Mouse (Mus musculus) layer of hippocampus, adult 2 months (tissue): Measurements from ENCODE around the gene Rps6kc1. TPM values are rescaled to one million over a fixed set of nuclear protein-coding genes. Genes with fewer than 3 reads are reported as not detected.

Experiments
- DNase-seq, 2 experiments: peaks; one replicate each; pipeline ENCODE4 v3.0.0; 2022; ENCODE audit warnings: low spot score in 2 of 2
- H3K27ac ChIP-seq: fragments of 200-600 bp; 2 replicates; pipeline ENCODE4 v1.8.1; 2022
- H3K4me3 ChIP-seq: fragments of 200-600 bp; 2 replicates; pipeline ENCODE4 v1.8.1; 2022; ENCODE audit warnings: mild to moderate bottlenecking
- CTCF ChIP-seq: fragments of 200-600 bp; conservative IDR thresholded peaks from 2 replicates; pipeline ENCODE4 v1.8.1; 2022; ENCODE audit warnings: antibody characterized with exemption, mild to moderate bottlenecking, moderate library complexity
- total RNA-seq, 2 experiments: library from RNA; stranded (reverse); gene quantifications; 2 replicates each; pipeline ENCODE4 v1.2.3; 2021

Gene Rps6kc1
- total RNA-seq, 2 experiments from 2014 or later, result 83.7 to 85.8 TPM

- no peak overlapping the region for H3K4me3 ChIP-seq
Measured at GRCm38 (mm10) chr1:190766800-190767199, 144.8 kb downstream of the Rps6kc1 start.

DNA sequence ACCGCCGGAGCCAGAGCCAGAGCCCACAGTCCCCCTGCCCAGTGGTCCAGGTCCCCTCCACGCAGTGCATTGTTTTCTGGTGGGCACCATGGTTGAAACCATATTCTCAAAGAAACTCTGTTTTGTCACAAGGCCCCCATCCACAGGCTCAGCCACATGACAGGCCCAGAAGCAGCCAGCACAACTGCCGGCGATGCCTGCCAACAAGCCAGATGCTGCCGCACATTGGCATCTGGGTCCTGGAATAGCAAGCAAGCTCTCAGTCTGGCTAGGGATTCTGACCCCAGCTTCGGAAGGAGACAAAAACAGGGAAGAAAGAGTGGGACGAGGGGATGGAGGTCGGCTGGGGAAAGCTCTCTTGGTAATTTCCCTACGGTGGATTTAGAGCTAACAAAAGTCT lies 147.8 kb downstream of the Rps6kc1 start:
- H3K4me3 ChIP-seq, result no peak overlapping the region
- TF ChIP-seq CTCF, result no peak
- DNase-seq, result peak; percentile 31 to 34
- peak overlapping the region; percentile 40; the same call in 1 of the 2 replicates for H3K27ac ChIP-seq

More at GRCm38 (mm10) chr1:190766800-190767199, 144.8 kb downstream of the Rps6kc1 start:
- no peak for TF ChIP-seq CTCF
- H3K27ac ChIP-seq, result no peak overlapping the region
- DNase-seq, result no peak

GRCm38 (mm10) chr1:190761786-190762185 lies 149.8 kb downstream of the Rps6kc1 start:
- no peak overlapping the region for H3K4me3 ChIP-seq
- no peak overlapping the region for H3K27ac ChIP-seq
- peak; percentile 66 for TF ChIP-seq CTCF
- peak in 1 of 2 experiments; percentile 10 for DNase-seq

- TF ChIP-seq CTCF, result no peak
- DNase-seq, result no peak
- no peak overlapping the region for H3K27ac ChIP-seq
- no peak overlapping the region for H3K4me3 ChIP-seq
Measured at GRCm38 (mm10) chr1:190757899-190758298, 153.7 kb downstream of the Rps6kc1 start.

DNA sequence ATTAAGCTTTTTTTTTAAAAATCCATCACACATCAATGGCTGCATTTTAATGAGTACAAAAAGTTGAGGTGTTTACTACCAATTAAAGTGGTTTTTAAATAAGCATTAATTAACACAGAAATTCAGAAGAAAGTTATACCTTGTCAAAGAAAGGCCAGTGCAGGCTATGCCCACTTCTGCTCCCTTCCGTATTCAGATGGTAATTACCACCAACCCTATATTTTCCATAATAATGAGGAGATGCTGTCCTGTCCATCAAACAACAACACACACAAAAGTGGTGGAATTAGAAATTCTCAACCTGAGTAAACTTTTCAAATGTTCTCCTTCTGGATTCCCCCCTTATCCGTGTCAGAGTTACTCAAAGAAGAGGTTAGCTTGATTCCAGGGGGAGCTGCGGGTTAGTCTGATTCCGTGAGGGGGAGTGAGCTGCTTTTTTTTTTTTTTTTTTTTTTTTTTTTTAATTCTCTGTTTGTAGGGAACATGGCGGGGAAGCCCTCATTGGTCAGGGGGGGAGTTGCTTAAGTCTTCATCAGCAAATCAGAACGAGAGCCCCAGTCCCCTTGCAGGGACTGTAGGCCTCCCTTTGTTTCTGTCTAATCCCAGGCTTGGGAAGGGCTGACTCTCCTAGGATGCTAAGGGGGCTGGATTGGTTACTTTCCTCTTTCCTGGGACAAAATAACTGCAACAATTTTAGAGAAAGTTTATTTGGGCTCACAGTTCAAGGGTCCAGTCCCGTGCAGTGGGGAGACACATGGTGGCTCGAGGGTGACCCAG lies 159.6 kb downstream of the Rps6kc1 start:
- no peak for TF ChIP-seq CTCF
- DNase-seq, result no peak
- no peak overlapping the region for H3K4me3 ChIP-seq
- no peak overlapping the region for H3K27ac ChIP-seq

GRCm38 (mm10) chr1:190748937-190749336 lies 162.6 kb downstream of the Rps6kc1 start:
- no peak for DNase-seq
- no peak overlapping the region for H3K27ac ChIP-seq
- H3K4me3 ChIP-seq, result no peak overlapping the region
- TF ChIP-seq CTCF, result peak; percentile 58

GRCm38 (mm10) chr1:190741421-190741820 lies 170.1 kb downstream of the Rps6kc1 start:
- H3K27ac ChIP-seq, result no peak overlapping the region
- no peak overlapping the region for H3K4me3 ChIP-seq
- no peak for TF ChIP-seq CTCF
- no peak for DNase-seq

DNA sequence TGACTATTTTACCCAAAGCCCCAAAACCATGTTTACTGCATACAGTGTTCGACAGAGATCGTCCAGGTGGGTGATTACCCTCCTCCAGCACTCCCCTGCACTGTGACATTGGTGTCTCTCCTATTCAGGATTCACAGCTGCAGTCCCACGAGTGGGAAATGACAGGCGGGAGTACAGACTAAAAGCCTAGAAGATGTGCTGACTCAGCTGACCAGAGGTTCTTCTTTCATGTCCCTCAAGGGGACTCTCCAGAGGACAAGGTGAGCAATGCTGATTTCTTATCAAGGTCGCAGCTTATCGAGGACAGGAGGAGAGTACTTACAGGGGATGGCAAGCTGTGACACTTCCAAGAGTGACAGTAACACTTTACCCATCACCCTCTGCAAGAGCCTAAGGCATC lies 178.8 kb downstream of the Rps6kc1 start:
- Histone ChIP-seq H3K4me3 (no peak overlapping the region), H3K27ac (no peak overlapping the region)
- TF ChIP-seq CTCF, result no peak
- DNase-seq, result no peak

DNA sequence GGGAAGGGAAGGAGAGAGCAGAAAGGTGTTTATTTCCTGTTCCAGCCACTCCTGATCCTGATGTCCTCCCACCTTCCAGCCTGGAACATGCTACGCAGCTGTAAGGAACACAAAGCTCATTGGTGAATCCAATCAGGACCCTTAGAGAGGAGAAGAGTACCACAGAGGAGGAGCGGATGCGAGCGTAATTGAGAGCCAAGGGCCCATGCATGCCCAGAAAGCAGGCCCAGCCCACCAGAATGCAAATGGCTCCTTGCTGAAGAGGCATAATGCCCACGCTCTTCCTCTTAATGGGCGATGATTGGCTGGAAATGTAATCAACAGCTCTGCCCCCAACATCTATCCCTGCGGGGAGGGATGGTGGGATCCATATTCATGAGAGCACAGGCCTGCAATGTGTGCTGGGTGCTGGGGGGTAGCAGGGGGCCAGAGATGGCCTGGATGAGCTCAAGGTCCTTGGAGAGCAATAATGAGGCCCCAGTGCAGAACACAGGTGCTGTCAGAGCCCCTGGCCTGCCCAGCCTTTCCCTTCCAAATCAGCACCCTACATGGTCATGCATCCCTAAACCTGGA lies 182.0 kb downstream of the Rps6kc1 start:
- Histone ChIP-seq H3K4me3 (no peak overlapping the region), H3K27ac (peak overlapping the region; percentile 74)
- TF ChIP-seq CTCF, result no peak
- peak in 1 of 2 experiments; percentile 18 for DNase-seq

DNA sequence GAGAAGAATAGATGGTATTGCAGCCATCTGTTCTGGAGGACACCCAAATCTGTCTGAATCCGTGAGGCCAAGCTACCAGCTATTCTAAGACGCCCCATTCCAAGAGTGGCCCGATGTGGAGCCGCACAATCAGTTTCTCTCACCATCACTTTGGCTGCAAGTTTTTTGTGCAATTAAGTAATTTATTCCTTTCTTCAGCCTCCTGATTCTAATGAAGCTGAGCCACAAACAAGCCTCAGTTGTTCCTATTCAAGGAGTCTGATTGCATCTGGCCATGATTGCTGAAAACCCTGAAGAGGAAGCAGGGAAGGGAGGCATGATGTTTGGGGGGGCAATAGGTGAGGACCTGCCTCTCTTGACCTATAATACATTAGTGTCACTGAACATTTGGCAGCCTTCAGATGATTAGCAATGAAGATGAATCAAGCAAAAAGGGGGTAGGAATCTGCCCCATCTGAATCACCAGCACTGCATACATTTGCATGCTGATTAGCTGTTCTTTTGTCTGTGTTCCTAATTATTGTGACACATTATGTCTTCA lies 183.4 kb downstream of the Rps6kc1 start:
- DNase-seq, result peak; percentile 15 to 37
- Histone ChIP-seq H3K27ac (peak overlapping the region; percentile 74), H3K4me3 (no peak overlapping the region)
- no peak for TF ChIP-seq CTCF

DNA sequence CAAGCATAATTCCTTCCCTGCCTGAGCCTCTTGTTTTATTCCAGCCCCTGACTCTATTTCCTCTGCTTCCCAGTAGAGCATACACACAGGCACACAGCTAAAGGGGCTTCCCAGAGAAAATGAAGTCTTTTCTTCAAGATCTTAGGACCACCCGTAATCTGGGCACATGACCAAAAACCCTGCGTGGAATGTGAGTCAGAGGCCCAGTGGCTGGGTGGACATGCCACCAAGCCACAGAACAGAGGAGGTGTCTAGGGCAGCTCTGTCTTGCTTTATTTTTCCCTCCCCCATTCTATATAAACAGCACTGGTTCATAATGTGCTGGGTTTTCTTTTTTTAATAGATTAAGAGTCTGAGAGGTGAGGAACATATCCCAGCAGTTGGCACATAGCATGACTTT lies 184.2 kb downstream of the Rps6kc1 start:
- TF ChIP-seq CTCF, result no peak
- Histone ChIP-seq H3K4me3 (no peak overlapping the region), H3K27ac (peak overlapping the region; percentile 74)
- DNase-seq, result no peak

DNA sequence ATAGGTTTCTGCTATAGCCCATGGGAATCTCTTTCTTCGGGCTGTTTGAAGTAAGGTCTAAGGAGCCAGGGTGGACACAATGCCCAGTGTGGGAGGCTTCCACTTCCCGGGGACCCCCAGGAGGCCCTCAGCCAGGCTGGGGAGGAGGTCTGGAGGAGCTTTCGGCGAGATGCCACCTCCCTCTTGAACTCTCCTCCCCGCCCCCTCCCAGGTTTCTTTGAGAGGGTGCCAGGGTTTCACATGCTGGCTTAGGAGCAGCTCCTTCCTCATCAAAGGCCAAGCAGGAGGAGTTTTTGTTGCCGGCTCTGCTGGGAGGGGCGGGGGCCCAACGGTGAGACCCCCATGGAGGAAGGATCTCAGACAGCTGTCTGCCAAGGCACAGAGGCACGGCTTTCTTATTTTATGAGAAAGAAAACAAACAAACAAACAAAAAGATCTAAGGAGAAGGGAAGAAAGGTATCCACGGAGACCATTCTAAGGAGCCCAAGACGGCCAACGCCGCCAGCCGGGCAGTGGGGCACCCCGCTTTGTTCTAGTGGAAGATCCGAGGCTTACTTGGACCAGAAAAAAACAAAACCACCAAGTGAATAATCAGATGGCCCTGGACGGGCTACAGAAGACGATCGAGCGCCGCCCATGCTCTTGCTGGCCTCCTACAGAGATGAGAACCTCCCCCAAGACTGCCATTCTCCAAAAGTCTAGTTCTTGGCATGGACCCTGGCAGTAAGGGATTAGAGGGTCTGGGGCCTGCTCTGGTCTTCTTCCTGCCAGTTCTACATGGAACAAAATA lies 186.8 kb downstream of the Rps6kc1 start:
- DNase-seq, result peak; percentile 13 to 23
- no peak for TF ChIP-seq CTCF
- H3K4me3 ChIP-seq, result no peak overlapping the region
- H3K27ac ChIP-seq, result peak overlapping the region; percentile 15; the same call in 1 of the 2 replicates
